Mouse (Mus musculus) bone marrow macrophage, adult 2 months (primary cell): ENCODE data around the gene Itga4. TPM values are rescaled to one million over a fixed set of nuclear protein-coding genes. Genes with fewer than 3 reads are reported as not detected.

Source experiments
- H3K27ac ChIP-seq: 2 replicates; pipeline ENCODE4 v1.5.1; 2012; ENCODE audit warnings: low read depth, low read length; ENCODE audit not compliant: insufficient read depth
- H3K4me1 ChIP-seq: 2 replicates; pipeline ENCODE4 v1.6.1; 2012; ENCODE audit warnings: low read length; ENCODE audit not compliant: control insufficient read depth, insufficient read depth
- H3K4me3 ChIP-seq: 2 replicates; pipeline ENCODE4 v1.5.1; 2012; ENCODE audit warnings: mild to moderate bottlenecking, low read length, moderate library complexity; ENCODE audit not compliant: insufficient read depth
- CTCF ChIP-seq: IDR thresholded peaks from 2 replicates; pipeline ENCODE4 v1.5.1; 2012; ENCODE audit warnings: low read depth, mild to moderate bottlenecking, low read length, moderate library complexity
- POLR2A ChIP-seq: IDR thresholded peaks from 2 replicates; pipeline ENCODE4 v1.6.1; 2012; ENCODE audit warnings: mild to moderate bottlenecking, low read depth, low read length, borderline replicate concordance
- polyA plus RNA-seq: library from polyadenylated mRNA; stranded (reverse); fragments of >200 nt; gene quantifications from 2 replicates; pipeline ENCODE4 v1.2.4, GENCODE M21; 2012; ENCODE audit not compliant: missing spikeins, insufficient read depth, insufficient read length

Gene Itga4
- polyA plus RNA-seq, 1 experiment = 61.8 TPM

- Histone ChIP-seq H3K27ac (no peak overlapping the region), H3K4me1 (peaks cover 3% of the 10 kb centered on the region; the same call in 1 of the 2 replicates), H3K4me3 (no peak overlapping the region)
- TF ChIP-seq POLR2A = no peak
- TF ChIP-seq CTCF = no peak
Observed at GRCm38 (mm10) chr2:79336141-79336540, 80.9 kb downstream of the Itga4 start.

- no peak overlapping the region for H3K4me3 ChIP-seq
- no peak overlapping the region for H3K27ac ChIP-seq
- TF ChIP-seq POLR2A (no peak), CTCF (no peak)
- peaks cover 3% of the 10 kb centered on the region; the same call in 1 of the 2 replicates for H3K4me1 ChIP-seq
Observed at GRCm38 (mm10) chr2:79339003-79339402, 83.8 kb downstream of the Itga4 start.

- H3K4me1 ChIP-seq = peaks cover 3% of the 10 kb centered on the region; the same call in 1 of the 2 replicates
- no peak overlapping the region for H3K4me3 ChIP-seq
- no peak overlapping the region for H3K27ac ChIP-seq
- TF ChIP-seq CTCF = no peak
- no peak for TF ChIP-seq POLR2A
Observed at GRCm38 (mm10) chr2:79343115-79343514, 87.9 kb downstream of the Itga4 start.

- no peak overlapping the region for H3K4me3 ChIP-seq
- no peak for TF ChIP-seq POLR2A
- TF ChIP-seq CTCF = no peak
- peaks cover 3% of the 10 kb centered on the region for H3K4me1 ChIP-seq
- no peak overlapping the region for H3K27ac ChIP-seq
Observed at GRCm38 (mm10) chr2:79351179-79352099, 96.2 kb downstream of the Itga4 start.

- no peak for TF ChIP-seq CTCF
- TF ChIP-seq POLR2A = no peak
- no peak overlapping the region for H3K27ac ChIP-seq
- no peak overlapping the region for H3K4me3 ChIP-seq
- H3K4me1 ChIP-seq = peaks cover 3% of the 10 kb centered on the region
Observed at GRCm38 (mm10) chr2:79352100-79352802, 97.0 kb downstream of the Itga4 start.

GRCm38 (mm10) chr2:79354773-79355172, 99.5 kb downstream of the Itga4 start:
- no peak for TF ChIP-seq CTCF
- no peak for TF ChIP-seq POLR2A
- H3K4me3 ChIP-seq = no peak overlapping the region

GRCm38 (mm10) chr2:79357835-79358234, 102.6 kb downstream of the Itga4 start:
- TF ChIP-seq CTCF = no peak
- no peak for TF ChIP-seq POLR2A
- Histone ChIP-seq H3K4me3 (no peak overlapping the region), H3K4me1 (no peaks in the 10 kb centered on the region), H3K27ac (no peak overlapping the region)

More at GRCm38 (mm10) chr2:79354773-79355172, 99.5 kb downstream of the Itga4 start:
- Histone ChIP-seq H3K4me1 (no peaks in the 10 kb centered on the region), H3K27ac (no peak overlapping the region)

GRCm38 (mm10) chr2:79362029-79362428, 106.8 kb downstream of the Itga4 start:
- no peaks in the 10 kb centered on the region for H3K4me1 ChIP-seq
- no peak overlapping the region for H3K27ac ChIP-seq
- H3K4me3 ChIP-seq = no peak overlapping the region
- TF ChIP-seq CTCF = no peak
- TF ChIP-seq POLR2A = no peak

GRCm38 (mm10) chr2:79363920-79364319, 108.7 kb downstream of the Itga4 start:
- no peak overlapping the region for H3K27ac ChIP-seq
- no peak overlapping the region for H3K4me3 ChIP-seq
- no peaks in the 10 kb centered on the region for H3K4me1 ChIP-seq
- no peak for TF ChIP-seq POLR2A
- TF ChIP-seq CTCF = no peak
